Mouse (Mus musculus): ENCODE results near the gene Htt.

The Htt gene

DNA sequence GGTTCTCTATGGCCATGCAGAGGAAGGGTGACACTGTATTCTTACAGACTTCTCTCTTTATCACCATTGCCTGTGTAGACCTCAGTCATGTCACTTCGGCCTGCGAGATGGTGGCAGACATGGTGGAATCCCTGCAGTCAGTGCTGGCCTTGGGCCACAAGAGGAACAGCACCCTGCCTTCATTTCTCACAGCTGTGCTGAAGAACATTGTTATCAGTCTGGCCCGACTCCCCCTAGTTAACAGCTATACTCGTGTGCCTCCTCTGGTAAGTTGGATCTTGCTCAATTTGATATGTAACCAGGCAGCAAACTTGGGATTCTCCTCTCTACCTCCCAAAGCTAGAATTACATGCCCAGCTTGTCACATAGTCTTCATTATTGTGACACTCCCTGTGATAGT, 127.7 kb downstream of the Htt start:
- DNase-seq (ENCODE audit: low spot score): no peak

DNA sequence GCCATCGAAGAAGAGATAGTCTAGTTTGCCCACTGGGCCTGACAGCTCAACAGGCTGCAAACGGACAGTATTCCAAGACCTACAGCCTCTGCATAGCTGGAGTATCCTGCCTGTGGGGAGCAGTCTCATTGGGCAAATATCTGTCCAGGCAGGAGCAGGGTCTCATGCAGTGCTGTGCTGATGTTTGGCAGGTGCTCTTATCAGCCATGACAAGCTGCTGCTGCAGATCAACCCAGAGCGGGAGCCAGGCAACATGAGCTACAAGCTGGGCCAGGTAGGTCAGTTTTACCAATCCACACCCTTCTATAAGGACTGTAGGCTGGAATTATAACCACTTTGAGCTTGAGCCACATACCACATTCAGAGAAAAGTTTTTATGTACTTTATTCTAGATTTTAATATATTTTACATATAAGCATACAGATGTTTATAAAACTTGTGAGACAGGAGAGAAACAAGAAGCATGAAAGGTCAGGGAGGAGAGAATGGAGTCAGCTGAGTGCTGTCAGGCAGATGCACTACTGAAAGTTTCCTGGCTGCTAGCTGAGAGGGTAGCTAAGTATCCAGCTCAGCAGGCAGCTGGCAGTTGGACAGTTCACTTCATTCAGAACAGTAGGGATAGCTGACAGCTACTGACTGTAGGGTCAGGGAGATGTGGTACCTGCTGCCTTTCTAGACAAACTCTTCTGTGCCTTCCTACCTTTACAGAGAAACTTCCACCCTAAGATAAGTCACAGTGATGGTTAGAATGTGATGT, 135.3 kb downstream of the Htt start:
- DNase-seq (ENCODE audit: low spot score): peak; percentile 45

GRCm38 (mm10) chr5:34899787-34900469, 138.4 kb downstream of the Htt start:
- no peak for DNase-seq (ENCODE audit: low spot score)

DNA sequence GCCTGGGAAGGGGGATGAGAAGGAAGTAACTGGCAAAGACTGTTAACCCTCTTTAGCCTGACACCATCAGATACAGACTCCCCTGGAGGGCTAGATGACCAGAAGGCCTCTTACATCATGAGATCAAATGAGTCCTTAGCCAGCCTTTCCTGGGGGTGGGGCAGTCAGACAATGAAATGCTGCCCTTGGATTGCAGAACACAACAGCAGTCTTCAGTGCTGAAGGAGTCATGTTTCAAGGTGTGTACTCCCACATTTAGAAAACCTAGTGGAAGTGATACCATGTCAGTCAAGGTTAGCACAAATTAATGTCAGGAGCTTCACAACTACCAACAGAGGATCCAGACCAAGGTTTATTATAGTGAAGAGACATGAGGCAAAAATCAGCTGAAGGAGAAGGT, 140.8 kb downstream of the Htt start:
- DNase-seq (ENCODE audit: low spot score): no peak

DNA sequence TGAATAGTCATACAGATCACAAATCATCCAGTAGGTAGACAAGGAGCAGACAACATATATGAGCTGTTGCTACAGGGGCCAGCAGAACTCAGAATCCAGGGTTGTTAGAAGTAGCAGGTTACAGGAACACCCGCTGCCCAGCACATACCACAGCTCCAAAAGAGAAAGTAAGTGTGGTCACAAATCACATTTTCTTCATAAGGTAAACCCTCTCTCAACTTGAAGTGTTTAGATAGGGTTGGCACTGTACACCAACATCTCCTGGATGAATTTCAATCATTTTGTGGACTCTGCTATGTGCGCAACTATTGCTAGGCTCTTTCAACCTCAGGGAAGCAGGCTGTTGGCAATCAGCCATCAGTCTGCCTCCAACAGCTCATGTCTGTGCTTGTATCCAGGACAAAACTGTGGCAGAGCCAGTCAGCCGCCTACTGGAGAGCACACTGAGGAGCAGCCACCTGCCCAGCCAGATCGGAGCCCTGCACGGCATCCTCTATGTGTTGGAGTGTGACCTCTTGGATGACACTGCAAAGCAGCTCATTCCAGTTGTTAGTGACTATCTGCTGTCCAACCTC, 141.4 kb downstream of the Htt start:
- DNase-seq (ENCODE audit: low spot score): no peak

GRCm38 (mm10) chr5:34904412-34904811, 142.9 kb downstream of the Htt start:
- DNase-seq (ENCODE audit: low spot score): no peak

DNA sequence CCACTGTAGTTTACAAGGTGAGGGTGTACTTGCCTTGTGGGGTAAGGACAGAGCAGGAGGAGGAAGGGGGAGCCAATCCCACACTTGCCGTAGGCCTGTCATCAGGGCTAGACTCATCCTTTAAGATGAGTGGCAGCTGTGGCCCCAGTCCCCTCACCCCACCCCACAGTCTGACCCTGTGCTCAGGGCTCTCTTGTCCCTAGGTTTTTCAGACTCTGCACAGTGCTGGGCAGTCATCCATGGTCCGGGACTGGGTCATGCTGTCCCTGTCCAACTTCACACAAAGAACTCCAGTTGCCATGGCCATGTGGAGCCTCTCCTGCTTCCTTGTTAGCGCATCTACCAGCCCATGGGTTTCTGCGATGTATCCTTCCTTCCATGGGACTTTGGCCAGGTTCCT, 145.7 kb downstream of the Htt start:
- no peak for DNase-seq (ENCODE audit: low spot score)

GRCm38 (mm10) chr5:34907910-34908725, 146.6 kb downstream of the Htt start, which contains the start of gene Msantd1:
Gene Msantd1, plus strand, starts transcription at chr5:34908012.
- DNase-seq (ENCODE audit: low spot score): no peak

- no peak for DNase-seq (ENCODE audit: low spot score)
Measured at GRCm38 (mm10) chr5:34908726-34909633, 147.4 kb downstream of the Htt start.

GRCm38 (mm10) chr5:34909634-34910503, 148.3 kb downstream of the Htt start:
- DNase-seq (ENCODE audit: low spot score): peak; percentile 36

DNA sequence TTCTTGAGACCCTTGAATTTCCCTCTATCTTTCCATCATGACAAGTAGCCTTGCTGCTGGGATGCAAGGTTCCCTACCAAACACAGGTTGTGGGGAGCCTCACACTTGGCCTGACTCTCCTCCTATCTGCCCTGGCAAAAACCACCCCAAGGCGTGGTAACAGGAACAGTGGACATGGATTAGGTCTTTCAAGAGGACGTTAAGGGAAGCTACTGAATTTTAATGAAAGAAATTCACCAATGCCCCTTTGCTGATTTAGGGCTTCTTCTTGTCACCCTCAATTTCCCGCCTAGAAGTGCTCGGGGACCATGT, 148.9 kb downstream of the Htt start:
- DNase-seq (ENCODE audit: low spot score): peak; percentile 38

DNA sequence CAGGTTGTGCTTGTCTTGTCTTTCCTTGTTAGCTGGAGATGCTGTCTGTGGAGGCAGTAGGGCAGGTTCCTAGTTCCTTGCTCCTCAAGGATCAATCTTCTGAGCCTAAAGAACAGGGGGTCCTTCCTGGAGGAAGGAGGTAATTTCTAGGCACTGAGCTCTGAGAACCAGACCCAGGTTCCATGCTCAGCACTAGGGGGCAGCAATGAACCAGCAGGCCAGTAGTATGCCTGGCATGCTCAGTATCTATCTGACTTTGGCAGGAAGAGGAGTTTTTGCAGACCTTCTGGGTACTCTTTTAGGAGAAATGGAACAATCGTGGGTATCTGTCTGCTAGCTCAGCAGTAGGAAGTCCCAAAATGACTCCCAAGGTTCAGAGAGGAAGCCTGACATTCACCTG, 154.3 kb downstream of the Htt start:
- DNase-seq (ENCODE audit: low spot score): peak; percentile 61

DNA sequence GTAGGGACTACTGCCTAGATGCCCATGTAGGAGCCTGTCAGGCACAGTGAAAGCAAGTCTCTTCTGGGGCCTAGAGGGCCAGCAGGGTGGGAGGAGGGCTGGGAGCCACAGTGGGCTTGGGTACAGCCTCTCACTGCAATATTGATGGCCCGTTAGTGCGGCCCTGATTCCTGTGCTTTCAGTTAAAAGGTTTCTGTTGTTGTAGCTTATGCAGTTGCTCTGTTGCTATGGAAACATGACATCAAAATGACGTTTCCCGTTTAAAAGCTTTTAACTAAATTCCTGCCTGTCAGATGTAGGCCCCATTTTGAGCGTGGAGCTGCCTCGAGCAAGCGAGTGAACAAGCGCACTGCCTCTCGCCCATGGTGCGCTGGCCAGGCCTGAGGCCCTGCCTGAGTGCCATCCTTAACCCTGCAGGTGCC, 155.7 kb downstream of the Htt start:
- DNase-seq (ENCODE audit: low spot score): no peak

DNA sequence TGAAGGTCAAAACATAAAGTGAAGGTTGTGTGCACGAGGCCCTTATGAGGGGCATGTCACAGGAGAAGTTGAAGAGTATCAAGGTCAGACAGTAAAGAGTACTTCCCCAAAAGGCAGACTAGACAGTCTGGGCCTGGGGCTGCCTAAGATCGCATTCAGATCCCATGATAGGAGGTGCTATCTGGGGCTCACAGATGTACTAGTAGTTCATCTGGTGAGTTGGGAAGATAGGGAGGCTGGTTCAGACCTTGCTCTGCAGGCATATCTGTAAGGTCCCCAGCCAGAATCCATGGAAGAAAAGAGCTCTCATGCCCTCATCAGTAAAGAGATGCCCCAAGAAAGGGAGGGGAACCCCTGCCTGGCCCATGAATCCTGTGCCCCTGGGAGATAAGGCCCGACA, 157.2 kb downstream of the Htt start:
- DNase-seq (ENCODE audit: low spot score): no peak

DNA sequence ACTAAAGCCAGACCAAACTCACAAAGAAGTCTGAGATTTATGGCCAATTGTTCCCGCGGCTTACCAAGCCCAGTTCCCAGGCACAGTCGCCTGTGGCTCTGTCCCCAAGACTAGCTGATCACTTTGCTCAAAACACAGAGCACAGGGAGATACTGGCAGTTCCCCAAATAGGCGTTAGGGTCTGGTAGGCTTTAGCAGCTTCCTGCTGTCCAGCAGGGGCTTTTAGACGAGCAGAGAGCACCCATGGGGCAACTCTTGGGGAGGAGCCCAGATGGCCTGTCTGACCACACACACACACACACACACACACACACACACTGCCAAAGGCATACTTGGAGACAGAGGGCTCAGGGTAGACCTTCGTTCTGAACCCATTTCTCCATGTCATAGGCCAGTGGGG, 161.0 kb downstream of the Htt start:
- no peak for DNase-seq (ENCODE audit: low spot score)

DNA sequence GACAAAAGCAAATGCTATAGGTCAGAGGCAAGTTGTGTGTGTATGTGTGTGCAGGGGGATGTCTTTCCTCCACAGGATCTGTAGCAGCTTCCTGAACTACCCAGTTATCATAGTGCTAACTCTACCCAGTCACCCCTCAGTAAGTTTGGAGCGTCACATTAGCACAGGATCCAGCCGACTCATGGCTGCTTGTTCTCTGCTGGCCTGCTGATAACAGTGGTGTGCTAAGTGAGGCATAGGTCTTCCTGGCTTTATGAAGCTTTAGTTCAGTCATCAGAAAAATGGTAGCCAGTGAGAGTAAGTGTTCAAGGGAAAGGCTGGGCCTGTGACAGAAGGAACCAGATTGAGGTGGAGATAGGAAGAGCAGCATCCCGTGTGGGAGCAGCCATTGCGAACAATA, 162.4 kb downstream of the Htt start:
- DNase-seq (ENCODE audit: low spot score): peak; percentile 42

- DNase-seq (ENCODE audit: low spot score): peak; percentile 72
Measured at GRCm38 (mm10) chr5:34924519-34924918, 163.0 kb downstream of the Htt start.

DNA sequence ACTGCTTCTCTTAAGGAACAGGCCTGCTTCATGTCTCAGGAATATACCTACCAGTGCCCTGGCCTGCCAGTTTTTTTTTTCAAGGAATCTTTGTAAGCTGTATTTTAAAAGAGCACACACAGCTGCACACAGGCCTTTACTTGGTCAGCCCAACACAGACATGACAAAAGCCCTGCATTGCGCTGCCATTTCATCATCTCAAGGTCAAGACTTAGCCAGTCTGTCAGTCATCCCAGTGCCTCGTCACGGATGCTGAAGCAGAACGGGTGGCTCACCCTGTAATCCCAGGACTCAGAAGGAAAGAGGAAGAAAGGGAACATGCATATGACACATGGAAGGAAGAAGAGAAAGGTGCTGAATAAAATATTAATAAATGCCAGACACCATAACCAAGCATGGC, 166.1 kb downstream of the Htt start:
- DNase-seq (ENCODE audit: low spot score): no peak

GRCm38 (mm10) chr5:34930151-34930975, 168.8 kb downstream of the Htt start:
- no peak for DNase-seq (ENCODE audit: low spot score)

DNA sequence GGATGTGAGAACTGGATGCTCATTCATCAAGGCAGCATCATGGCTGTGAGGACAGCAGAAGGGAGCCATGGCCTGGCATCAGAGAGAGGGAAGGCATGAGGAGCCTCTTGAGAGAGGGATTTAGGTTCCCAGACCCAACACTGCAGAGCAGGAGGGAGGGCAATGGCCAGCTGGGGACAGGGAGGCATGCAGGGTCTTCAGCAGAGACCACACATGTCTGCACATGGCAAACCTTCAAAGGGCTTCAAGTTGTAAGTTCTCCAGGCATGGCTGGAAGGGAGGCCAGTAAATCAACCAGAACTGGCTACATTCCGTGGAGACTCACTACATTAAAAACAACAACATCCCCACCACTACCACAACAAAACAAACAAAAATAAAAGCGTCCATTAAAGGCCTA, 169.6 kb downstream of the Htt start:
- DNase-seq (ENCODE audit: low spot score): no peak
